Mouse (Mus musculus): ENCODE data around the gene Zfp362. TPM values are rescaled to one million over a fixed set of nuclear protein-coding genes. Genes with fewer than 3 reads are reported as not detected.

Zfp362 gene
- polyA plus RNA-seq (2014; fragmentation: Nextera tagmentation; extraction: Ambion mirVana): 23.1 and 25.3 TPM in 2 replicates

DNA sequence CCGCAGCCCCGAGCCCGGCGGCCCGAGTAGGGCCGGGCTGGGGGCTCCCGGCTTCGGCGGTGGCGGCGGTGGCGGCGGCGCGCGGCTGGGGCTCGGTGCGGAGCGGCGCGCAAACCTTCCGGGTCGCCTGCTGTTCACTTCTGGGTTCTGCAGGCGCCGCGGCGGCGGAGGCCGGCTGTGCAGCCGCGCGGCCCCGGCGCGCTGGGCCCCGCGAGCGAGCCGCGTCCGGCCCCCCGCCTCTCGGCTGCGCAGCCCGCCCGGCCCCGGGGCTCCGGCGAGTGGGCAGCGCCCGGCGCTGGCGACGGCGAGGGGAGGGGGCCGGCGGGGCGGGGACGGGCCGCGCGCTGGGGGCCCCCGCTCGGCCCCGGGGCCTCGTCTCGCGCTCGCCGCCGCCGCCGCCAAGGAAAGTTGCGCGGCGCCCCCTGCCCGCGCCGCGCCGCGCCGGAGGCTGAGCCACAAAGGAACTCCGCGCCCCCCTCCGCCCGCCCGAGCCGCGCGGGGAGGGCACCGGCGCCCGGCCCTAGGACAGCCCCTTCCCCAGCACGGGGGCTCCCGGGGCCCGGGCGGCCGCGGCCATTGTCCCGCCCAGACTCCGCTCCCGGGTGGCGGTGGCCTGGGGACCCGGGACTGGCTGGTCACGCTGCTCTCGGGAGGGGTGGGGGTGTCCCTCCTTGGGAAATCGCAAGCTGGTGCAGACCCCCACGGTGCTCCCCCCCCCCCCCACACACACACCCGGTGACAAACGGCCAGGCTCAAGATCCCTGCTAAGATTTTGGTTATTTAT, at the start of gene Zfp362:
Gene Zfp362 (minus strand): TSS at position 3 of the 784 bp plus-strand sequence.
- ATAC-seq (replicated peaks; ENCODE audit: low FRiP score) (peak; percentile 30), DNase-seq (ENCODE audit: low spot score) (peak; percentile 77)
- H3K36me3 ChIP-seq (ENCODE audit: control insufficient read depth, insufficient read depth, low read length): no peaks in the 10 kb centered on the region
- H3K4me1 ChIP-seq (replicated peaks; ENCODE audit: control insufficient read depth, insufficient read depth, low read length): peaks cover 45% of the 10 kb centered on the region
- H3K9me3 ChIP-seq (ENCODE audit: control insufficient read depth, low read length): no peaks in the 10 kb centered on the region
- peak within 1 kb of the TSS; percentile 98 for H3K27ac ChIP-seq (ENCODE audit: low read depth, low read length)
- H3K4me2 ChIP-seq: peak within 1 kb of the TSS; percentile 90
- peak within 1 kb of the TSS; percentile 98 for H3K4me3 ChIP-seq (ENCODE audit: low read depth, low read length)
- no peaks in the 10 kb centered on the region for H3K27me3 ChIP-seq (replicated peaks; ENCODE audit: control insufficient read depth, insufficient read depth, low read length)
- 1% methylated on average over 65 of the region's 111 CpGs for WGBS
- peak within 1 kb of the TSS; percentile 98 for H3K9ac ChIP-seq (ENCODE audit: low read depth, low read length)

- Histone ChIP-seq H3K9ac (ENCODE audit: low read depth, low read length) (peak overlapping the region; percentile 38), H3K27me3 (replicated peaks; ENCODE audit: control insufficient read depth, insufficient read depth, low read length) (no peaks in the 10 kb centered on the region), H3K4me1 (replicated peaks; ENCODE audit: control insufficient read depth, insufficient read depth, low read length) (peaks cover 22% of the 10 kb centered on the region), H3K9me3 (ENCODE audit: control insufficient read depth, low read length) (peaks cover 3% of the 10 kb centered on the region), H3K27ac (ENCODE audit: low read depth, low read length) (peak overlapping the region; percentile 62), H3K4me3 (ENCODE audit: low read depth, low read length) (no peak overlapping the region), H3K36me3 (ENCODE audit: control insufficient read depth, insufficient read depth, low read length) (no peaks in the 10 kb centered on the region), H3K4me2 (peak overlapping the region; percentile 35)
- WGBS: 42% methylated on average over 4 of the region's 4 CpGs
- peak; percentile 92 for ATAC-seq (replicated peaks; ENCODE audit: low FRiP score)
- DNase-seq (ENCODE audit: low spot score): peak; percentile 51
Measured at GRCm38 (mm10) chr4:128855613-128856040, 49.8 kb upstream of the Zfp362 start.

DNA sequence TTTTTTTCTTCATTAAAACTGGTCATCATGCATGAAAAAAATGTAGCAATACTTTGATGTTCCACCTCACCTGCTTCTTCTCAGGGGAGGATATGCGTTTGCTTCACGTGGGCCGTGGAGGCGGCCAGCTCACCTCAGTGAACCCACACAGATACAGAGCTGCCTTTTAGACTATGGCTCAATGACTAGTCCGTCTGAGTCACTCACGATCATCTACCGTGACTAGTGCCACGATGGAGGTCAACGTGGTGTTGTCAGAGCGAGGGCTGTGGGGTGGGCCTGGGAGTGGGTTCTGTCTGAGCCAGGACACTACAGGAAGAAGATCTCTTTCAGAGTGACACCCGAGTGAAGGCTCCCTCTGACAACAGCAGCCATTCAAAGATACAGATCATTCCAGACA, 47.3 kb upstream of the Zfp362 start:
- H3K4me3 ChIP-seq (ENCODE audit: low read depth, low read length): no peak overlapping the region
- no peaks in the 10 kb centered on the region for H3K9me3 ChIP-seq (ENCODE audit: control insufficient read depth, low read length)
- DNase-seq (ENCODE audit: low spot score): no peak
- H3K9ac ChIP-seq (ENCODE audit: low read depth, low read length): no peak overlapping the region
- ATAC-seq (replicated peaks; ENCODE audit: low FRiP score): no peak
- no peak overlapping the region for H3K27ac ChIP-seq (ENCODE audit: low read depth, low read length)
- H3K27me3 ChIP-seq (replicated peaks; ENCODE audit: control insufficient read depth, insufficient read depth, low read length): no peaks in the 10 kb centered on the region
- no peaks in the 10 kb centered on the region for H3K36me3 ChIP-seq (ENCODE audit: control insufficient read depth, insufficient read depth, low read length)
- no peak overlapping the region for H3K4me2 ChIP-seq
- WGBS: 87% methylated on average over 11 of the region's 11 CpGs
- peaks cover 22% of the 10 kb centered on the region for H3K4me1 ChIP-seq (replicated peaks; ENCODE audit: control insufficient read depth, insufficient read depth, low read length)

GRCm38 (mm10) chr4:128852266-128852887, 46.5 kb upstream of the Zfp362 start:
- ATAC-seq (replicated peaks; ENCODE audit: low FRiP score) (no peak), DNase-seq (ENCODE audit: low spot score) (no peak)
- H3K4me3 ChIP-seq (ENCODE audit: low read depth, low read length): no peak overlapping the region
- no peak overlapping the region for H3K27ac ChIP-seq (ENCODE audit: low read depth, low read length)
- no peaks in the 10 kb centered on the region for H3K36me3 ChIP-seq (ENCODE audit: control insufficient read depth, insufficient read depth, low read length)
- no peak overlapping the region for H3K4me2 ChIP-seq
- peaks cover 17% of the 10 kb centered on the region for H3K4me1 ChIP-seq (replicated peaks; ENCODE audit: control insufficient read depth, insufficient read depth, low read length)
- no peak overlapping the region for H3K9ac ChIP-seq (ENCODE audit: low read depth, low read length)
- no peaks in the 10 kb centered on the region for H3K27me3 ChIP-seq (replicated peaks; ENCODE audit: control insufficient read depth, insufficient read depth, low read length)
- H3K9me3 ChIP-seq (ENCODE audit: control insufficient read depth, low read length): no peaks in the 10 kb centered on the region
- 59% methylated on average over 12 of the region's 12 CpGs for WGBS

DNA sequence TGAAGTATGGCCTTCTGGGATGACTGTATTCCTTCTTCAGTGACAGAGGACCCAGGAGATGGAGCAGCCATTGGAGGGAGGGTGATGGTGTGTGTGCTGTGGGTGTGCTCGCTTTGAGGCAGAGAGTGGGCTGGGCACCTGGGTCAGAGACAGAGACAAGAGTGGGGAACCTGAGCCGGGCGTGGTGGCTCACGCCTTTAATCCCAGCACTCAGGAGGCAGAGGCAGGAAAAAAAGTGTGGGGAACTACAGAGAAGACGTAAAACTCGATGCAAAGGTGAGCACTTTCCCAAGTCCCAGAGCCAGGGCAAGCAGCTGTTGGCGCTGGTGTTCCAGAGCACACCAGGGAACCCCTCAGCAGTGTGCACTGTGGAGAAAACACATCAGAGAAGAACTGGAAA, 43.8 kb upstream of the Zfp362 start:
- Histone ChIP-seq H3K9ac (ENCODE audit: low read depth, low read length) (no peak overlapping the region), H3K36me3 (ENCODE audit: control insufficient read depth, insufficient read depth, low read length) (no peaks in the 10 kb centered on the region), H3K9me3 (ENCODE audit: control insufficient read depth, low read length) (no peaks in the 10 kb centered on the region), H3K4me2 (no peak overlapping the region), H3K4me3 (ENCODE audit: low read depth, low read length) (no peak overlapping the region), H3K27me3 (replicated peaks; ENCODE audit: control insufficient read depth, insufficient read depth, low read length) (no peaks in the 10 kb centered on the region; the same call in 1 of the 2 replicates), H3K4me1 (replicated peaks; ENCODE audit: control insufficient read depth, insufficient read depth, low read length) (no peaks in the 10 kb centered on the region), H3K27ac (ENCODE audit: low read depth, low read length) (no peak overlapping the region)
- ATAC-seq (replicated peaks; ENCODE audit: low FRiP score) (no peak), DNase-seq (ENCODE audit: low spot score) (no peak)
- 69% methylated on average over 7 of the region's 7 CpGs for WGBS

DNA sequence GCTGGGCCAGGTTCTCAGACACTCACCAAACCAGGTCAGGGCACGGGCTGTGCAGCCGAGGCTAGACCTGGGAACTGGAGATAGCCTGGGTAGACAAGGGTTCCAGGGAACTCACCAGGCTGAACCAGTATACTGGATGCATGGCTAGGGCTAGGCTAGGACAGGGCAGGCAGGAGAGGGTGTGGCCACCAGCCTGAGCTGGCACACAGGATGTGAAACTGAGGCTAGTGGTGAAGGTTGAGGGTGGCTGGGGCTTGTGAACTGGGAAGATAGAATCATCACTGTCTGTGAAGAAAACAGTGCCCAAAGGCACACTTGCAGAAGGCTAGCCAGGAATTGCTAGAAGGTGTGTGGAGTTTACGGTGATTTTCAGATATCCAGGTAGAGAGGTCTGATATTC, 43.1 kb upstream of the Zfp362 start:
- Histone ChIP-seq H3K4me2 (no peak overlapping the region), H3K4me1 (replicated peaks; ENCODE audit: control insufficient read depth, insufficient read depth, low read length) (0 out of 2 replicates have a peak, but pooled peaks cover 3% of the 10 kb centered on the region), H3K4me3 (ENCODE audit: low read depth, low read length) (no peak overlapping the region), H3K9me3 (ENCODE audit: control insufficient read depth, low read length) (no peaks in the 10 kb centered on the region), H3K36me3 (ENCODE audit: control insufficient read depth, insufficient read depth, low read length) (no peaks in the 10 kb centered on the region), H3K27ac (ENCODE audit: low read depth, low read length) (no peak overlapping the region), H3K9ac (ENCODE audit: low read depth, low read length) (no peak overlapping the region), H3K27me3 (replicated peaks; ENCODE audit: control insufficient read depth, insufficient read depth, low read length) (no peaks in the 10 kb centered on the region; the same call in 1 of the 2 replicates)
- ATAC-seq (replicated peaks; ENCODE audit: low FRiP score) (no peak), DNase-seq (ENCODE audit: low spot score) (no peak)
- WGBS: 80% methylated on average over 3 of the region's 3 CpGs

DNA sequence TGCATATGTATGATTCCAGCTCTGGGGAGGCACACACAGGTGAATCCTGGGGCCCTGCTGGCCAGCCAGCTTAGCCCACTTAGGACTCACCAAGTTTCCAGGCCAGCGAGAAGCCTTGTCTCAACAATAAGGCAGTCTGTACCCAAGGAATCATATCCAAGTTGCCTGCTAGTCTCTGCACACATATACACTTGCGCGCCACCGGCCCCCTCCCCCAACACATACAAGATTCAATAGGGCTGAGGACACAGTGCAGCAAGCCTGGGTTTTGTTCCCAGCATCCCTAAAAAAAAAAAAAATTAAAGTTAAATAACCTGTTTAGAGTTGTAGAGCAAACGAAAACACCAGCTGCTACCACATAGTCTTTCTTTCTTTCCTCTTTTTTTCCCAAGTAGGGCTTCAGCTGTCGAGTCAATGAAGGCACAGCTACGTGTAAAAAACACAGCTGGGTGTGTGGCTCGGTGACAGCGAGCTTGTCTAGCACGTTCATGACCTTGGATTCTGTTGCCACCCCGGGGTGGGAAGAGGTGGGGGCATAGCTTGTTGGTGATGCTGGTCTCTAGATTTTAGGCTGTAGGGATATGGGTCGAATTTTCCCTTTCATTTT, 39.6 kb upstream of the Zfp362 start:
- no peak overlapping the region for H3K9ac ChIP-seq (ENCODE audit: low read depth, low read length)
- ATAC-seq (replicated peaks; ENCODE audit: low FRiP score) (no peak), DNase-seq (ENCODE audit: low spot score) (no peak)
- H3K36me3 ChIP-seq (ENCODE audit: control insufficient read depth, insufficient read depth, low read length): no peaks in the 10 kb centered on the region
- no peaks in the 10 kb centered on the region for H3K9me3 ChIP-seq (ENCODE audit: control insufficient read depth, low read length)
- no peak overlapping the region for H3K4me2 ChIP-seq
- 75% methylated on average over 12 of the region's 12 CpGs for WGBS
- no peak overlapping the region for H3K27ac ChIP-seq (ENCODE audit: low read depth, low read length)
- no peak overlapping the region for H3K4me3 ChIP-seq (ENCODE audit: low read depth, low read length)
- peaks cover 5% of the 10 kb centered on the region; the same call in 1 of the 2 replicates for H3K4me1 ChIP-seq (replicated peaks; ENCODE audit: control insufficient read depth, insufficient read depth, low read length)
- no peaks in the 10 kb centered on the region; the same call in 1 of the 2 replicates for H3K27me3 ChIP-seq (replicated peaks; ENCODE audit: control insufficient read depth, insufficient read depth, low read length)

DNA sequence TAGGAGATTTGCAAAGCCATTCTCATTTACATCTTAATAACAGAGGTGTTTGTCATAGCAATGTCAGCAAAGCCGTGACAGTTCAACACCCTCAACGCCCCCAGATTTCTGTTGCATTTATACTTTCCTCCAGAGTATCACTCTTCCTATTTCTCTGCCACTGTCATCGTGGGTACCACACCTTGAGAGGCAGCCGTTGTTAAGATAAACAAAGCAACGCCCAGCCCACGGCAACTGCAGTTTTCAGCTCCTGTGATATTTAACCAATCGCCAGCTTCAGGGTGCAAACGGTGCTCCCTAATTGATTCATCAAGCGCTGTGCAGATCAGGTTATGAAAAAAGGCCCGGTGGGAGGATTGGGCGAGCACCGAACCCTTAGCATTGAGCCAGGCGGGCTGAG, 38.7 kb upstream of the Zfp362 start:
- Histone ChIP-seq H3K9ac (ENCODE audit: low read depth, low read length) (no peak overlapping the region), H3K27me3 (replicated peaks; ENCODE audit: control insufficient read depth, insufficient read depth, low read length) (no peaks in the 10 kb centered on the region; the same call in 1 of the 2 replicates), H3K4me3 (ENCODE audit: low read depth, low read length) (no peak overlapping the region), H3K27ac (ENCODE audit: low read depth, low read length) (no peak overlapping the region), H3K4me2 (no peak overlapping the region), H3K36me3 (ENCODE audit: control insufficient read depth, insufficient read depth, low read length) (no peaks in the 10 kb centered on the region), H3K4me1 (replicated peaks; ENCODE audit: control insufficient read depth, insufficient read depth, low read length) (peaks cover 11% of the 10 kb centered on the region), H3K9me3 (ENCODE audit: control insufficient read depth, low read length) (no peaks in the 10 kb centered on the region)
- DNase-seq (ENCODE audit: low spot score): no peak
- no peak for ATAC-seq (replicated peaks; ENCODE audit: low FRiP score)
- 37% methylated on average over 13 of the region's 13 CpGs for WGBS
